Mouse (Mus musculus) hindbrain, embryonic 16.5 days (tissue): ENCODE measurements around the gene Ncdn. TPM values are rescaled to one million over a fixed set of nuclear protein-coding genes. Genes with fewer than 3 reads are reported as not detected.

Source experiments
- ATAC-seq: fragments of 200-750 bp; cut with Nextera tagmentation; 2 replicates; pipeline ENCODE4 v1.8.0; 2017; ENCODE audit warnings: moderate TSS enrichment, moderate library complexity
- H3K27ac ChIP-seq: fragments of 300-500 bp; sonication (generic); 2 replicates; pipeline ENCODE4 v1.5.1; 2014; ENCODE audit warnings: low read depth, mild to moderate bottlenecking, control low read depth, low read length, moderate library complexity
- H3K27me3 ChIP-seq: fragments of 300-500 bp; sonication (generic); replicated peaks from 2 replicates; pipeline ENCODE4 v1.6.1; 2014; ENCODE audit warnings: low read length; ENCODE audit not compliant: control insufficient read depth, insufficient read depth
- H3K36me3 ChIP-seq: fragments of 300-500 bp; sonication (generic); 2 replicates; pipeline ENCODE4 v1.6.1; 2014; ENCODE audit warnings: mild to moderate bottlenecking, low read length, moderate library complexity, mixed read lengths; ENCODE audit not compliant: control insufficient read depth, insufficient read depth
- H3K4me1 ChIP-seq: fragments of 300-500 bp; sonication (generic); 2 replicates; pipeline ENCODE4 v1.6.1; 2014; ENCODE audit warnings: low read depth, low read length; ENCODE audit not compliant: control insufficient read depth, insufficient read depth
- H3K4me2 ChIP-seq: fragments of 300-500 bp; sonication (generic); 2 replicates; pipeline ENCODE4 v1.6.1; 2014; ENCODE audit warnings: mild to moderate bottlenecking, low read length, control low read depth, moderate library complexity
- H3K4me3 ChIP-seq: fragments of 300-500 bp; sonication (generic); 2 replicates; pipeline ENCODE4 v1.5.1; 2014; ENCODE audit warnings: mild to moderate bottlenecking, low read length, control low read depth, moderate library complexity
- H3K9ac ChIP-seq: fragments of 300-500 bp; sonication (generic); 2 replicates; pipeline ENCODE4 v1.6.1; 2014; ENCODE audit warnings: low read depth, mild to moderate bottlenecking, control low read depth, low read length, moderate library complexity
- H3K9me3 ChIP-seq: fragments of 300-500 bp; sonication (generic); 2 replicates; pipeline ENCODE4 v1.6.1; 2014; ENCODE audit warnings: mild to moderate bottlenecking, low read length, moderate library complexity; ENCODE audit not compliant: control insufficient read depth
- WGBS: fragments of 180-500 bp; shearing (Covaris S2); extraction: QIAGEN DNeasy Blood & Tissue Kit; methylation state at CpG from one replicate; pipeline ENCODE4 v1.1.7; 2014; 5-methylcytosine and 5-hydroxymethylcytosine counted together
- polyA plus RNA-seq: library from polyadenylated mRNA; unstranded; fragments of >200 nt; fragmentation: Nextera tagmentation; extraction: Ambion mirVana; gene quantifications from 2 replicates; pipeline ENCODE4 v1.2.1, GENCODE M21; 2015

The Ncdn gene
- polyA plus RNA-seq, 1 experiment from 2014 or later, result 159 TPM

DNA sequence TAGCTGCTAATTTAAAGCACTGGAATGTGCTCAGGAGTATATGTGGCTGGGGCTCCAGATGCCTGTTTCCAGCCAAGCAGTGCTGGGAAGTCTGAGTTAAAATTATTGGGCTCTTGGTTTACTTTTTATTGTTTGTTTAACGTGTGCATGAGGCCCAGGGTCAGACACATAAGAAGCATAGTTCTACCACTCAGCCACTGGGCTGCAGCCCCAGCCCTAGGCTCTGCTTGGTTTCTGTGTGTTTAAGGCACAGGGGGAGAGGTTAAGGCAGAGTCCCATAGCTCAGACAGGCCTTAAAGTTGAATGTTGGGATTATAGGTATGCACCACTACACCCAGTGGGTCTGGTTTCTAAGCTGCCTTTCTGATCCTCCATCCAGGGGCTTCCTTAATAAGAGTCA is 21.9 kb upstream of the Ncdn start:
- no peaks in the 10 kb centered on the region for H3K27me3 ChIP-seq
- no peak overlapping the region for H3K4me2 ChIP-seq
- no peak overlapping the region for H3K4me3 ChIP-seq
- no peak overlapping the region for H3K9ac ChIP-seq
- H3K36me3 ChIP-seq, result no peaks in the 10 kb centered on the region
- no peak overlapping the region for H3K27ac ChIP-seq
- H3K9me3 ChIP-seq, result no peaks in the 10 kb centered on the region
- peaks cover 15% of the 10 kb centered on the region for H3K4me1 ChIP-seq
- WGBS, result 84% methylated on average over 1 of the region's 1 CpGs
- no peak for ATAC-seq

DNA sequence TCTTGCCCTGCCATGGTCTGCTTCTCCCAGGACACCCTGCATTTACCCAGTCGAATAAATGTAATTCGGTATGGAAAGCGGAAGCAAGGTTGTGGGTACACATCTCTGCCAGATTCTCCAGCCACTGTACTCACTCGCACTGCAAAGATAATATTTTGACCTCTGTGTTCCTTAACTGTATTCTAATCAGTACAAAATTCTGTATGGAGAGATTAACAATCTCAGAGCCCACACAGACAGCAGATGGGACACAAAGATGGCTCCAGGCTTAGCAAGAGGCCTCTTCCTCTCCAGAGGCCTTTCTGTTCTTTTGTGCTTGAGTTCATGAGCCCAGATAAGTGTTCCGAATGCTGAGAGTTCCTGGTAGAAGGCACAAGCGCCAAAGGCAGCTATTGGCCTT is 20.6 kb upstream of the Ncdn start:
- no peak for ATAC-seq
- Histone ChIP-seq H3K4me2 (no peak overlapping the region), H3K4me1 (peaks cover 3% of the 10 kb centered on the region), H3K36me3 (no peaks in the 10 kb centered on the region), H3K9ac (no peak overlapping the region), H3K27me3 (no peaks in the 10 kb centered on the region), H3K9me3 (no peaks in the 10 kb centered on the region), H3K27ac (no peak overlapping the region), H3K4me3 (no peak overlapping the region)
- WGBS, result 90% methylated on average over 6 of the region's 6 CpGs

DNA sequence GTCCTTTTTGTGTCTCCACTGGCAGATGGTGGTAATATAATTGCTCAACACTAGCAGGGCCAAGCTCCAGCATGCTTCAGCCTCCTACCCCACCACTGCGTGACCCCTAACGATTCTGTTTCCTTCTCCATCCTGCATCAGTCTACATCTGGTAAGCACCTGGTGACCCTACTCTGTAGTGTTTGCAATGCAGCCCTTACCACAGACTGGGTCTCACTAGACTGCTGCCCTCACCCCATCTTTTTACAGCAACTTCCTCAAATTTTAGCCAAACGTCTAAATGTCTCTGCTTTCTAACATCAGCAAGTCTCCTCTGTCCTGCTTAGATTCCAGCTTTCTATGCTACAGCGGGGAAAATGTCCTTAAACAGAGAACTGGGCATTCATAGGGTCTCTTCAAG is 17.6 kb upstream of the Ncdn start:
- Histone ChIP-seq H3K36me3 (peaks cover 3% of the 10 kb centered on the region; the same call in 1 of the 2 replicates), H3K4me3 (no peak overlapping the region), H3K27ac (no peak overlapping the region), H3K27me3 (no peaks in the 10 kb centered on the region), H3K4me2 (no peak overlapping the region), H3K9ac (no peak overlapping the region), H3K9me3 (no peaks in the 10 kb centered on the region), H3K4me1 (no peaks in the 10 kb centered on the region)
- ATAC-seq, result no peak
- 88% methylated on average over 4 of the region's 4 CpGs for WGBS

DNA sequence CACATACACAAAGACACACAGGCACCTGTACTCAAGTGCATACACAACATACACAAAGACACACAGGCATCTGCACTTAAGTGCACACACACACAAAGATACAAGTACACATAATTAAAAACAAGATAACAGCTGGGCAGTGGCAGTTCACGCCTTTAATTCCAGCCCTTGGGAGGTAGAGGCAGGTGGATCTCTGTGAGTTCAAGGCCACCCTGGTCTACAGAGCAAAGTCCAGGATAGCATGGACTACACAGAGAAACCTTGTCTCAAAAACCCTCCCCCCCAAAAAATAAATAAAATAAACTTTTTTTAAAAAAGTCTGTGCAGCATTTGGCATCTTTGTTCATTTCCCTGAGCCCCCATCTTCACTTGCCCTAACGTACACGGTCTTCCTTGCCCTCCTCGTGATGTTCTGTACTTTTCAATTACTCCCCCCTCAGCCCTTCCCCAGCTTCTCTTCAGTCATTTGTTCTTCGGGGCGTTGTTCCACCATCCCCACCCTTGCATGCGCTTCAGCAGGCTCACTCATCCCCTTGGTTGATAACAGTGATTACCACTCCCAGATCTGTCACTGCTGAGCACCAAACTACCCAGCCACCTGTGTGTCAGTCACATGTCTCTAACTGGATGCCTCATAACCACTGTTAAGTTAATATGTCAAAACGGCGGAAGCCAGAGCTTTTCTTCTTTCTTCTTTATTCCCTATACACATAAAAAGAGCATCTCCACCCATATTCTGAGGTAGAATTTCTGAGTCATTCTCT is 16.7 kb upstream of the Ncdn start:
- WGBS, result 91% methylated on average over 9 of the region's 9 CpGs
- Histone ChIP-seq H3K36me3 (peaks cover 3% of the 10 kb centered on the region; the same call in 1 of the 2 replicates), H3K27ac (no peak overlapping the region), H3K9ac (no peak overlapping the region), H3K27me3 (no peaks in the 10 kb centered on the region), H3K4me2 (no peak overlapping the region), H3K4me1 (no peaks in the 10 kb centered on the region), H3K9me3 (no peaks in the 10 kb centered on the region), H3K4me3 (no peak overlapping the region)
- ATAC-seq, result no peak

GRCm38 (mm10) chr4:126763483-126763882 is 10.2 kb upstream of the Ncdn start:
- WGBS, result 88% methylated on average over 2 of the region's 2 CpGs
- Histone ChIP-seq H3K9me3 (no peaks in the 10 kb centered on the region), H3K4me1 (no peaks in the 10 kb centered on the region), H3K27me3 (no peaks in the 10 kb centered on the region), H3K4me2 (no peak overlapping the region), H3K27ac (no peak overlapping the region), H3K4me3 (no peak overlapping the region), H3K9ac (no peak overlapping the region), H3K36me3 (peaks cover 12% of the 10 kb centered on the region)
- no peak for ATAC-seq

GRCm38 (mm10) chr4:126762586-126763359 is 9.5 kb upstream of the Ncdn start:
- no peak overlapping the region for H3K9ac ChIP-seq
- 79% methylated on average over 11 of the region's 11 CpGs for WGBS
- H3K36me3 ChIP-seq, result peaks cover 10% of the 10 kb centered on the region
- no peaks in the 10 kb centered on the region for H3K27me3 ChIP-seq
- H3K4me1 ChIP-seq, result no peaks in the 10 kb centered on the region
- H3K27ac ChIP-seq, result no peak overlapping the region
- no peak overlapping the region for H3K4me3 ChIP-seq
- no peaks in the 10 kb centered on the region for H3K9me3 ChIP-seq
- no peak overlapping the region for H3K4me2 ChIP-seq
- ATAC-seq, result no peak

DNA sequence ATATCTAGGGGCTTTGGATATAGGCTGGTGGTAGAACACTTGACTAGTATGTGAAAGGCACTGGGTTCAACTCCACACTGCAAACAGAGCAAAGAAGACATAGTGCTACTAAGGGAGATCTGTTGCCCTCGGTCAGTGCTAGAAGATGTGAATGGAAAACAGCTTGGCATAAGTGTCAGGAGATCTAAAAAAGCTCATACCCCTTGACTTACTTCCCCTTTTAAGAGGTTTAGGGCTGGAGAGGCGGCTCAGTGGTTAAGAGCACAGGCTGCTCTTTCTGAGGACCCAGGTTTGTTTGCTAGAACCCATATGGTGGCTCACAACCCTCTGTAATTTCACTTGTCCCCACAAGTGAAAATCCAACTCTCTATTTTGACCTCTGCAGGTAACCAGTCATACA is 6.2 kb upstream of the Ncdn start:
- Histone ChIP-seq H3K4me1 (peaks cover 12% of the 10 kb centered on the region), H3K27me3 (no peaks in the 10 kb centered on the region), H3K36me3 (peaks cover 10% of the 10 kb centered on the region), H3K9me3 (no peaks in the 10 kb centered on the region), H3K27ac (no peak overlapping the region), H3K4me2 (no peak overlapping the region), H3K9ac (no peak overlapping the region), H3K4me3 (no peak overlapping the region)
- ATAC-seq, result no peak
- WGBS, result 96% methylated on average over 2 of the region's 2 CpGs

- no peak overlapping the region for H3K27ac ChIP-seq
- H3K4me1 ChIP-seq, result peaks cover 15% of the 10 kb centered on the region
- H3K4me3 ChIP-seq, result no peak overlapping the region
- H3K9ac ChIP-seq, result no peak overlapping the region
- H3K9me3 ChIP-seq, result no peaks in the 10 kb centered on the region
- ATAC-seq, result no peak
- WGBS, result 86% methylated on average over 5 of the region's 5 CpGs
- no peak overlapping the region for H3K4me2 ChIP-seq
- peaks cover 10% of the 10 kb centered on the region for H3K36me3 ChIP-seq
- no peaks in the 10 kb centered on the region for H3K27me3 ChIP-seq
Observed at GRCm38 (mm10) chr4:126758299-126758698, 5.1 kb upstream of the Ncdn start.

GRCm38 (mm10) chr4:126756766-126757165 is 3.5 kb upstream of the Ncdn start:
- no peak overlapping the region for H3K4me3 ChIP-seq
- H3K9ac ChIP-seq, result no peak overlapping the region
- H3K4me2 ChIP-seq, result no peak overlapping the region
- no peaks in the 10 kb centered on the region for H3K9me3 ChIP-seq
- ATAC-seq, result no peak
- no peaks in the 10 kb centered on the region for H3K27me3 ChIP-seq
- WGBS, result 64% methylated on average over 4 of the region's 4 CpGs
- H3K36me3 ChIP-seq, result peaks cover 10% of the 10 kb centered on the region
- H3K27ac ChIP-seq, result no peak overlapping the region
- H3K4me1 ChIP-seq, result peaks cover 21% of the 10 kb centered on the region
